Mouse (Mus musculus): ENCODE results near the gene Nkain2. TPM values are rescaled to one million over a fixed set of nuclear protein-coding genes. Genes with fewer than 3 reads are reported as not detected.

Nkain2 gene
- 7.1 and 8.2 TPM in 2 replicates for polyA plus RNA-seq (2015; fragmentation: Nextera tagmentation; extraction: Ambion mirVana)

DNA sequence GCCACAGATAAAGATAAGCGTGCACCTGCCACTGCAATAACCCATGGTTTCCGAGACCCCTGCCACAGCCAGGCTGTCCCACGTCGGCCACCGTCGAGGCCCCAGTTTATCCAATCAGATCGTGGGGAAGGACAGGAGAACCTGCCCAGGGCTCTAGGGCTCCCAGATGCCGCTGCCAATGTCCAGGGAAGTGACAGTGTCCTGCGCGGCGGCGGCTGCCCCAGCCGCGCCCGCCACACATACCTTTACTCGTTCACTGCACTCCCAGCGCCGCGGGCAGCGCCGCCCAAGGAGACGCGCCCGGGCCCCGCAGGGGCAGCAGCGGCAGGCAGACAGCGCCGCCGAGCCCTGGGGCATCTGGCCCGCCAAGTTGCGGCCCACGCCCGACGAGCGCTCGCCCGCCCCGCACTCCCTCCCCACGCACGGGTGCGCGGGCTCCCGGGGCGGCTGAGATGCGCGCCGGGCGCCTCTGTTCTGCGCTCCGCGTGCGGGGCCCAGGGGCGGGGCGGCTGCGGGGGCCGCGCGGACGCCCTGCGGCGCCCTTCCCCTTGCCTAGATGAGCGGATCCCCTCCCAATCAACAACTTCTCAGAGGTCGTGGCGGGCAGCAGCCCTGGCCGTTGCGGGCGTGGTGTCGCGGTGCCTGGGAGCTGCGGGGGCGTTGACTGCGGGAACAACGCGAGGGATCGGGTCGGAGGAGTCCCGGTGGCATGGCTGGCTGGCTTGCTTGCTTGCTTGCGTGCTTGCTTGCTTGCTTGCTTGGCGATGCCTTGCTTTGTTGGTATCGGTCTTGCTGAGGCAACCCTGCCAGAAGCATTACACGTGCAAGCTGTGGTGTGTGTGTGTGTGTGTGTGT lies at the start of gene Nkain2:
TSS of gene Nkain2 (minus strand) at position 811 of the 855 bp plus-strand sequence.
- H3K9ac ChIP-seq = peak within 1 kb of the TSS; percentile 88
- H3K4me3 ChIP-seq = peak within 1 kb of the TSS; percentile 84
- no peaks in the 10 kb centered on the region for H3K9me3 ChIP-seq (replicated peaks)
- H3K27me3 ChIP-seq = no peaks in the 10 kb centered on the region
- WGBS = under 1% methylated on average over 59 of the region's 81 CpGs
- H3K4me2 ChIP-seq = peak within 1 kb of the TSS; percentile 71
- peak; percentile 87 for ATAC-seq
- H3K36me3 ChIP-seq (ENCODE audit: poor library complexity, severe bottlenecking) = no peaks in the 10 kb centered on the region
- 0 out of 2 replicates have a peak, but pooled peaks cover 3% of the 10 kb centered on the region for H3K4me1 ChIP-seq
- H3K27ac ChIP-seq = peak within 1 kb of the TSS; percentile 69

DNA sequence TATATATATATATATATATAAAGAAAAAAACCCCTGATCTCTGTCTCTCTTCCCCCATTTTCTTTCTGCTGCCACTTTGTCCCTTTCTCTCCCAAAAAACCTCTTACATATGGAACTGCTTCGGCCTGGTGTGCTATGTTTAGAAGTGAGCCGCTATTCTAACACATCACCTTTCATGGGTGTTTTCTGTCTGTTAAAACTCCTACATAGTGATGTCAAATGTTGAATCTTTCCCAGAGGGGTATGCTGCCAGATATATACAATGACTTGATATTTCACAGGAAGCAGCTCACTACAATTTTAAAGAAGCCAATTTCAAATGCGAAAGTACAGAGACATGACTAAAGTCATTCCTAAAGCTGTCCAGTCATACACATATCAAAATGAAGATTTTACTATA lies 49.6 kb upstream of the Nkain2 start:
- no peaks in the 10 kb centered on the region for H3K36me3 ChIP-seq (ENCODE audit: poor library complexity, severe bottlenecking)
- WGBS = 92% methylated on average over 3 of the region's 3 CpGs
- ATAC-seq = no peak
- no peak overlapping the region for H3K4me2 ChIP-seq
- no peaks in the 10 kb centered on the region for H3K9me3 ChIP-seq (replicated peaks)
- no peak overlapping the region for H3K4me3 ChIP-seq
- no peak overlapping the region for H3K9ac ChIP-seq
- H3K27ac ChIP-seq = no peak overlapping the region
- H3K27me3 ChIP-seq = no peaks in the 10 kb centered on the region
- no peaks in the 10 kb centered on the region for H3K4me1 ChIP-seq

- Histone ChIP-seq H3K36me3 (ENCODE audit: poor library complexity, severe bottlenecking) (no peaks in the 10 kb centered on the region), H3K4me1 (no peaks in the 10 kb centered on the region), H3K27ac (no peak overlapping the region), H3K27me3 (no peaks in the 10 kb centered on the region), H3K4me3 (no peak overlapping the region), H3K9me3 (replicated peaks) (no peaks in the 10 kb centered on the region), H3K9ac (no peak overlapping the region), H3K4me2 (no peak overlapping the region)
- ATAC-seq = no peak
These were observed 4.8 kb upstream of the Nkain2 start for GRCm38 (mm10) chr10:32895093-32895492.

DNA sequence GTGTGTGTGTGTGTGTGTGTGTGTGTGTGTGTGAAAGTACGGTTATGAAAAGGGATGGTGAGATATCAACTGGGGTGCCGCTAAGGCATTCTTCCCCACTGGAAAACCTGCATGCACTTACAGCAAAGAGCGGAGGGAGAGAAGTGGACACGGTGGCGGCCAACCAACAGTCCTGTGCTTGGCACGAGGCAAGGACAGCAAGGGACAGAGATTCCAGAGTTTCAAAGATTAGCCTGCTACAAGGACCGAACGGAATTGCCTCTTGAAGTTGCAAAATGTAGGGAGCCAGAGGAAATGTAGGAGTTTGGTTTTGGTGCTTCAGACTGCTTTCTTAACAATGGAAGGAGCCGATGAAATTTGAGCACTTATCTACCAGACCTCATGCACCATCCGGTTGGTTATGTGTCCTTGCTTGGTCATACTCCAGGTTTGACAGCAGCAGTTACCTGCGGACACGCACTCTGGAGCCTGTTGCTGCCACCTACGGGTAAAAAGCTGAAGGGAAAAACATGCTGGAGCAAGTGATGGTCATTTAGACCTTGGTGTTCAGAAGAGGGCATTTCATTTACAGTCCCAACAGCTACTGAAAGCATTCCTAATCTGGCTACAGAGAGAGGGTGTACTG lies 357 bp upstream of the Nkain2 start:
- H3K27ac ChIP-seq = peak overlapping the region; percentile 69; the same call in 1 of the 2 replicates
- peak overlapping the region; percentile 71 for H3K4me2 ChIP-seq
- no peaks in the 10 kb centered on the region for H3K9me3 ChIP-seq (replicated peaks)
- under 1% methylated on average over 13 of the region's 13 CpGs for WGBS
- no peaks in the 10 kb centered on the region for H3K27me3 ChIP-seq
- H3K4me3 ChIP-seq = peak overlapping the region; percentile 84
- 0 out of 2 replicates have a peak, but pooled peaks cover 3% of the 10 kb centered on the region for H3K4me1 ChIP-seq
- H3K9ac ChIP-seq = peak overlapping the region; percentile 88
- peak; percentile 56 for ATAC-seq
- no peaks in the 10 kb centered on the region for H3K36me3 ChIP-seq (ENCODE audit: poor library complexity, severe bottlenecking)

DNA sequence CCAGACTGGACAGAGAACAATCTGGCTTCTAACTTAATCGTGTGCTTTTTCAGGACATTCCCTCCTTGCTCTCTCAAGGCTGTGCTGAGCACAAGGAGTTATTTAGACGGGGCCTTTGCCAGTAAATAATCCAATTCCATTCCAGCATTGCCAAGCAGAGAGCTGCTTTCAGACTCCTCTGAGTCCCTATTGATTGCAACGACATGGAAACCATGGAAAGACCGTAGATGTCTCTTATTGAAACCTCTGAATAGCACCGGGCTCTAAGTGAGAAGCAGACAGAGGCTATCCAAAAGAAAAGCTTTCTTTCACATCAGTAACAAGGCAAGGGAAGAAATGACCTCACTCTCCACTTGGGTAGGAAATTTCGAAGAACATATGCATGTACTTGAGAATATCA lies 8.3 kb downstream of the Nkain2 start:
- Histone ChIP-seq H3K9me3 (replicated peaks) (no peaks in the 10 kb centered on the region), H3K4me2 (no peak overlapping the region), H3K27ac (no peak overlapping the region; the same call in 1 of the 2 replicates), H3K4me3 (no peak overlapping the region), H3K9ac (no peak overlapping the region), H3K4me1 (peaks cover 7% of the 10 kb centered on the region; the same call in 1 of the 2 replicates), H3K27me3 (no peaks in the 10 kb centered on the region), H3K36me3 (ENCODE audit: poor library complexity, severe bottlenecking) (no peaks in the 10 kb centered on the region)
- WGBS = 27% methylated on average over 6 of the region's 6 CpGs
- ATAC-seq = peak; percentile 93

- no peaks in the 10 kb centered on the region for H3K27me3 ChIP-seq
- H3K9me3 ChIP-seq (replicated peaks) = no peaks in the 10 kb centered on the region
- peaks cover 19% of the 10 kb centered on the region for H3K4me1 ChIP-seq
- H3K36me3 ChIP-seq (ENCODE audit: poor library complexity, severe bottlenecking) = no peaks in the 10 kb centered on the region
- WGBS = 41% methylated on average over 1 of the region's 1 CpGs
- H3K4me3 ChIP-seq = no peak overlapping the region
- peak overlapping the region; percentile 70 for H3K27ac ChIP-seq
- no peak overlapping the region for H3K4me2 ChIP-seq
- no peak overlapping the region for H3K9ac ChIP-seq
- peak; percentile 92 for ATAC-seq
These were observed 19.4 kb downstream of the Nkain2 start for GRCm38 (mm10) chr10:32870691-32871406.

DNA sequence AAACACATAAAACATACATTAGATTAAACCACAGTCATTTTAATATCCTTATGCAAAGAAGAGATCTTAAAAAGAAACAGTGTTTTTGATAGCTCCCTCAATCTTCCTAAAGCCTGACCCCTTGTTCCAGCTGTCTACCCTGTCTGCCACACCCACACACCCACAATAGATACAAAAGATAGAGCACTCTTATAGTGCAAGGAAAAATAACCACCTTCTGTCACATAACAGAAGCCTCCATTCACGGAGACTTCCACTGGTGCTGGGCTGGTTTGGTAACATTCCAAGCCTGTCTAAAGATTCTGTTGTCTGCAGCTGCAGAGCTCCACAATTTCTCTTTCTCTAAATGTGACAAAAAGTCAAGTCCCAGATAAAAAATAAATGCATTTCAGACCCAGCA lies 20.7 kb downstream of the Nkain2 start:
- H3K36me3 ChIP-seq (ENCODE audit: poor library complexity, severe bottlenecking) = no peaks in the 10 kb centered on the region
- H3K4me3 ChIP-seq = no peak overlapping the region
- 22% methylated on average over 1 of the region's 1 CpGs for WGBS
- H3K27ac ChIP-seq = peak overlapping the region; percentile 26
- H3K9ac ChIP-seq = no peak overlapping the region
- H3K4me1 ChIP-seq = peaks cover 19% of the 10 kb centered on the region
- no peak overlapping the region for H3K4me2 ChIP-seq
- H3K27me3 ChIP-seq = no peaks in the 10 kb centered on the region
- peak; percentile 52 for ATAC-seq
- no peaks in the 10 kb centered on the region for H3K9me3 ChIP-seq (replicated peaks)

GRCm38 (mm10) chr10:32815210-32815883 lies 74.9 kb downstream of the Nkain2 start:
- no peak overlapping the region for H3K27ac ChIP-seq
- H3K4me3 ChIP-seq = no peak overlapping the region
- 74% methylated on average over 4 of the region's 4 CpGs for WGBS
- no peak overlapping the region for H3K9ac ChIP-seq
- H3K27me3 ChIP-seq = no peaks in the 10 kb centered on the region
- no peak overlapping the region for H3K4me2 ChIP-seq
- no peaks in the 10 kb centered on the region for H3K4me1 ChIP-seq
- no peaks in the 10 kb centered on the region for H3K36me3 ChIP-seq (ENCODE audit: poor library complexity, severe bottlenecking)
- peak; percentile 85 for ATAC-seq
- H3K9me3 ChIP-seq (replicated peaks) = no peaks in the 10 kb centered on the region

- no peak overlapping the region for H3K4me3 ChIP-seq
- peak; percentile 50; the same call in 1 of the 2 replicates for ATAC-seq
- H3K4me1 ChIP-seq = no peaks in the 10 kb centered on the region
- no peaks in the 10 kb centered on the region for H3K27me3 ChIP-seq
- H3K9me3 ChIP-seq (replicated peaks) = no peaks in the 10 kb centered on the region
- no peaks in the 10 kb centered on the region for H3K36me3 ChIP-seq (ENCODE audit: poor library complexity, severe bottlenecking)
- no peak overlapping the region for H3K9ac ChIP-seq
- H3K27ac ChIP-seq = no peak overlapping the region
- WGBS = 71% methylated on average over 2 of the region's 2 CpGs
- H3K4me2 ChIP-seq = no peak overlapping the region
These were observed 94.0 kb downstream of the Nkain2 start for GRCm38 (mm10) chr10:32796215-32796614.

GRCm38 (mm10) chr10:32790541-32790940 lies 99.7 kb downstream of the Nkain2 start:
- Histone ChIP-seq H3K9me3 (replicated peaks) (no peaks in the 10 kb centered on the region), H3K27me3 (no peaks in the 10 kb centered on the region), H3K27ac (no peak overlapping the region), H3K4me3 (no peak overlapping the region), H3K4me1 (no peaks in the 10 kb centered on the region), H3K9ac (no peak overlapping the region), H3K36me3 (ENCODE audit: poor library complexity, severe bottlenecking) (no peaks in the 10 kb centered on the region), H3K4me2 (no peak overlapping the region)
- ATAC-seq = no peak

DNA sequence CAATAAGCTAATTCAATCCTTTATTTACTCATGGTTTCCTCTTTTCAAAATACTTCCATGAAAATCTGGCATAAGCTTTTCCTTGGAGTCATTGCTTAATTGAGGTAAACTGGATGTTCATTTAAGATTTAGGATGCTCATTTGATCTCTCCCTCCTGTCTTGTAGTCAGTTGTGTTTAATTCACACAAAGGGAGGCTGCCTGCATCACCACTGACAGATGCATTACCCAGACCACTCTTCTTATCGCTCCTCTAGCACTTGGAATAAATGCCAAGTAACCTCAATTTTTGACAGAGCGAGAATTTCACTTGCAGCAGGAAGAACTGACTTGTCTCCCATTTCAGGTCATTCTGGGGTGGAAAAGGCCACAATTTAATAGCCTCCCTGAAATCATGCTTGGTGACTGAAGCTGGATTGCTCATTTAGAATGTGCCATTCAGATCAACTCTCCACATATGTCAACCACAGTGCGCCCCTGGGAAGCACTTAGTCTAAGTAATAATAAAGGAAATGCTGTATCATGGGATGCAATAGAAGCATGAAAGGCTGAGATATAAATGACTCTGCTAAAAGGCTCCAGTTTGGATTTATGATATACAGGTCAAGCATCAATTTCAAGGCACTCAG lies 107.4 kb downstream of the Nkain2 start:
- Histone ChIP-seq H3K27ac (no peak overlapping the region), H3K27me3 (no peaks in the 10 kb centered on the region), H3K9me3 (replicated peaks) (no peaks in the 10 kb centered on the region), H3K9ac (no peak overlapping the region), H3K4me1 (no peaks in the 10 kb centered on the region), H3K4me3 (no peak overlapping the region), H3K4me2 (no peak overlapping the region), H3K36me3 (ENCODE audit: poor library complexity, severe bottlenecking) (no peaks in the 10 kb centered on the region)
- ATAC-seq = no peak
- 80% methylated on average over 3 of the region's 3 CpGs for WGBS

Data from forebrain, embryonic 13.5 days (tissue).